Mouse (Mus musculus) erythroblast, embryonic 14.5 days (primary cell): ENCODE results near the gene Dennd4b. TPM values are rescaled to one million over a fixed set of nuclear protein-coding genes. Genes with fewer than 3 reads are reported as not detected.

Source experiments
- H3K27me3 ChIP-seq: 2 replicates; pipeline ENCODE4 v1.6.1; 2012; ENCODE audit warnings: inconsistent platforms; ENCODE audit not compliant: control insufficient read depth
- H3K36me3 ChIP-seq: 2 replicates; pipeline ENCODE4 v1.6.1; 2012; ENCODE audit warnings: mild to moderate bottlenecking, inconsistent platforms; ENCODE audit not compliant: control insufficient read depth
- H3K4me1 ChIP-seq: 2 replicates; pipeline ENCODE4 v1.6.1; 2012; ENCODE audit warnings: inconsistent platforms; ENCODE audit not compliant: control insufficient read depth
- H3K4me3 ChIP-seq: replicated peaks from 2 replicates; pipeline ENCODE3; 2012; ENCODE audit warnings: moderate library complexity, mild to moderate bottlenecking, inconsistent platforms
- H3K9me3 ChIP-seq: 2 replicates; pipeline ENCODE4 v1.6.1; 2012; ENCODE audit warnings: low read length, inconsistent platforms, mixed read lengths; ENCODE audit not compliant: control insufficient read depth
- GATA1 ChIP-seq: IDR thresholded peaks from 2 replicates; pipeline ENCODE4 v1.6.1; 2012; ENCODE audit warnings: low read length, inconsistent platforms, mixed read lengths
- TAL1 ChIP-seq: IDR thresholded peaks from 3 replicates; pipeline ENCODE4 v1.6.1; 2012; ENCODE audit warnings: low read length, inconsistent platforms, mixed read lengths
- polyA plus RNA-seq: library from polyadenylated mRNA; stranded (reverse); fragments of >175 nt; gene quantifications from 2 replicates; pipeline ENCODE4 v1.2.3, GENCODE M21; 2012

Dennd4b gene
- polyA plus RNA-seq, result 1.1 and 1.3 TPM in 2 replicates

DNA sequence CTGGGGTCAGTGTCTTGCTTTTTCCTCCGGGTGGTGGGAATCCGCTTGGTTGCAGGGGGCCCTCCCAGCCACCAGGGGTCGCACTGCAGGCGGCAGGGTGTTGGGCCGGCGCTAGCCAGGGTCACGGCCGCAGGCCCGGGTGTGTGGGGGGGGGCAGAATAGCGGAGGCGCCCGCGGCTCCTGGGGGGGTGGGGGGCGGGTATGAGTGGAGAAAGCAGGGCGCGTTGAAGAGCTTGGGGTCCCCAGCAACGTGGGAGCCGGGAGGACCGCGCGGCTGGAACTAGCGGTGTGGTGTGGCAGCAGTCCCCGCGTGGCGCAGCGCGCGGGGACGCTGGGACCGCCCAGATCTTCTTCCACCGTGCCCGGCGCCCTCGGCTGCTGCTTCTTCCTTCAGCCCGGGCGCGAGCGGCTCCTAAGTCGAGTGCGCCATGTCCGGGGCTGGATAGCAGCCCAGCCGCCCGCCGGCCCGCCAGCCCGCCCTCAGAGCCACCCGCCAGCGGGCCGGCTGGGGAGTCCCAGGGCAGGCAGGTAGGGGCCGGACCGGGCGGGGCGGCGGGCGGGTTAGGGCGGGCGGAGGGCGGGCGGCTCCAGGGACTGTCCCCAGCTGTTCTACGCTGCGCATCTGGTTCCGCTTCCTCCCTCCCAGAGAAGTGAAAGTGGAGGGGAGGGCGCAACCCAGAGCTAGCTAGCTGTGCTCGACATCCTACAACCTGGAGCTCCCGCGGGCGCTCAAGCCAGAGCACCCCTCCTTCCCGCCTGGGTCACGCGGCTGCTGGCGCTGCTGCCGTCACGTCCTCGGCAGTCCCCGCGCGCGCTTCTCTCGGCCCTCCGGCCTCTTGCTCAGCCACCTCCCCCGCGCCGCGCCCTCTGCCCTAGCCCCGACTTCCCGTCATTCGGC, at the start of gene Dennd4b:
TSS of gene Dennd4b (plus strand) at position 152 of the 898 bp plus-strand sequence.
- H3K4me1 ChIP-seq, result peaks cover 48% of the 10 kb centered on the region
- H3K9me3 ChIP-seq, result no peaks in the 10 kb centered on the region
- TF ChIP-seq TAL1 (no peak), GATA1 (no peak)
- H3K27me3 ChIP-seq, result no peaks in the 10 kb centered on the region
- peak within 1 kb of the TSS; percentile 91 for H3K4me3 ChIP-seq
- peaks cover 52% of the 10 kb centered on the region for H3K36me3 ChIP-seq

DNA sequence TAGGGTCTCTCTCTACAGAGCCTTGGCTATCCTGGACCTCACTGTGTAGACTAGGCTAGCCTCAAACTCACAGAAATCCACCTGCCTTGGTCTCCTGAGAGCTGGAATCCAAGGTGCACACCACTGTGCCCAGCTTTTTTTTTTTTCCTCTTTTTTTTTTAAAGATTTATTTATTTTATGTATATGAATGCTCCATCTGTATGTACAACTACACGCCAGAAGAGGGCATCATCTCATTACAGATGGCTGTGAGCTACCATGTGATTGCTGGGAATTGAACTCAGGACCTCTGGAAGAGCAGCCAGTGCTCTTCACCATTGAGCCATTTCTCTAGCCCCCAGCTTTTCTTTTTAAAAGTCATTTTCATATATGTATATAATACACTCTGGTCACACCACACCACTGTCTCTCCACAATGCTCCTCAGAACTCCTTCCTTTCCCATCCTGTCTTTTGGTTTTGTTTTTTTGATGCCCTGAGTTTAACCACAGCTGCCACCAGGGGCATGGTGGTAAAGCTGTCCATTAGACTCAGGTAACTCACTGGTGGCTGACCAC, 49.1 kb upstream of the Dennd4b start:
- Histone ChIP-seq H3K4me3 (no peak overlapping the region), H3K36me3 (peaks cover 19% of the 10 kb centered on the region), H3K27me3 (no peaks in the 10 kb centered on the region), H3K9me3 (no peaks in the 10 kb centered on the region), H3K4me1 (peaks cover 43% of the 10 kb centered on the region)
- TF ChIP-seq GATA1, result no peak
- TF ChIP-seq TAL1, result no peak

DNA sequence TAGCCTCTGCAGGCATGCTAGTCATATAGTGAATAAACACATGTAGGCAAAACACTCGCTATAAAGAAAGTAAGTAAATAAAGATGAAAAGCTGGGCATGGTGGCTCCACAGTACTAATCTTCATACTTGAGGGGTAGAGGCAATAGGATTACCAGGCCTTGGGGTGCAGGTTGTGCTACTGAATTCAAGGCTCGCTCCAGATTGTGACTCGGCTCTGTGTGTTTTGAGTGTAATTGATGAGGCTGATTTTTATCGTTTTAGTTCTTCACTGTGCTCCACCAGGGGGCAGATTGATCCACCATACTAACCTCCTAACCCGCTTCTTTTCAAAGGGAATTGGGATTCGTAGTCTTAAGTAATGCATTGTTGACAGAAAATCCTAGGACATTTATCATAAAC, 44.9 kb upstream of the Dennd4b start:
- Histone ChIP-seq H3K4me1 (peaks cover 28% of the 10 kb centered on the region), H3K9me3 (no peaks in the 10 kb centered on the region), H3K36me3 (no peaks in the 10 kb centered on the region), H3K27me3 (0 out of 2 replicates have a peak, but pooled peaks cover 3% of the 10 kb centered on the region), H3K4me3 (peak overlapping the region; percentile 59)
- TF ChIP-seq TAL1 (no peak), GATA1 (no peak)

DNA sequence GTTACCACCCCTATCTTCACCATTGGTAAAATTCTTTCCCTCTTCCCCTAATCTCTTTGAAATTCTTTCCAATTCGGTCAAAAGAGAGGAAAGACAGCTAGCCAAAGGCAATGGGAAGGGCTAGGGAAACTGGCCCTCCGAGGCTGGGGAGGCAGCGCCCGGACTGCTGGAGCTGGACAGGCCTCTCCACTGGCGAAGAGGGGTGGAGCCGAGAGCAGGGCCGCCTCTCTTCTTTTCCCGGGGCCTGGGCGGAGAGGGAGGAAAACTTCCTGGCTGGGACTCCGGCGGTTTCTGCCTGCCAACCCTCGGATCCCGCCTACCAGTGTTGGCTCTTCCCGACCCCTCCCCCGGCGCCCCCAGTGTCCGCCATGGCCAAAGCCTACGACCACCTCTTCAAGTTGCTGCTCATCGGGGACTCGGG, 44.4 kb upstream of the Dennd4b start:
- TF ChIP-seq GATA1 (no peak), TAL1 (no peak)

DNA sequence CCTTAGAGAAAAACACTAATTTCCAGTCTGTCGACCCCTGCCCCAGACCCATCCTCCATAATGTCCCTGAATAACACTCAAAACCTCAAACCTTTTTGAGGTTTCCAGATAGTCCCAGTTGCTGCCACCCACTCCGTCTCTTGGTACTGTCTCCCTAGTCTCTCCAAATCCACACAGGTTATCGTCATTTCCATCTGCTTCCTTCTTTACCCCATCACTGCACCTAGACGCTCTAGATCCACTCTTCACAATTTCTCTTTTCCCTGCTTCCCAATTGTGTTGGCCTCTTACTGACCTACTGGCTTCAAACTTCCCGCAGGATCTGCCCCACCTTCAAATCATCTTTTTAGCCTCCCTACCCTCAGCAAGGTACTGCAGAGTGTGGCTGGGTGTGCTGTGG, 43.9 kb upstream of the Dennd4b start:
- Histone ChIP-seq H3K4me1 (peaks cover 27% of the 10 kb centered on the region), H3K4me3 (peak overlapping the region; percentile 59), H3K27me3 (0 out of 2 replicates have a peak, but pooled peaks cover 3% of the 10 kb centered on the region), H3K9me3 (no peaks in the 10 kb centered on the region), H3K36me3 (no peaks in the 10 kb centered on the region)
- no peak for TF ChIP-seq TAL1
- TF ChIP-seq GATA1, result no peak

More for the DNA sequence above, 44.4 kb upstream of the Dennd4b start:
- 0 out of 2 replicates have a peak, but pooled peaks cover 3% of the 10 kb centered on the region for H3K27me3 ChIP-seq
- H3K9me3 ChIP-seq, result no peaks in the 10 kb centered on the region
- peak overlapping the region; percentile 59 for H3K4me3 ChIP-seq
- H3K4me1 ChIP-seq, result peaks cover 27% of the 10 kb centered on the region
- H3K36me3 ChIP-seq, result no peaks in the 10 kb centered on the region

DNA sequence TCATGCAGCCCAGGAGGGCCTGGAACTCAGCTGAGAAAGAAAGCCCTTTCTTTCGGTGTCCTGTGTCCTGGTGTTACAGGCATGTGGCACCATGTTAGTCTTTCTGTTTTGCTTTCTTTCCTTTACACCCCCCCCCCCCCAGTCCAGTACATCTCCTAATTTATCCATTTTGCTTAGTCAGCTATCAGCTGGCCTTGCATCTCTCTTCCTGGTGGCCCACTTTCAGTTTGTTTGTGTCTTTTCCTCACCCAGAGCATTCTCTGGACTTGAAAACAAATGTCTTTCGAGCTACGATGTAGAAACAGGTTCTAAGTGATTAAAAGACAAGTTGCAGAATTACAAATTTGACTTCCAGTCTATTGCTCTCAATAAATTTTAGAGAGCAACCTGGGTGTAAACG, 42.5 kb upstream of the Dennd4b start:
- 0 out of 2 replicates have a peak, but pooled peaks cover 3% of the 10 kb centered on the region for H3K27me3 ChIP-seq
- peaks cover 27% of the 10 kb centered on the region for H3K4me1 ChIP-seq
- H3K4me3 ChIP-seq, result no peak overlapping the region
- TF ChIP-seq TAL1 (no peak), GATA1 (no peak)
- H3K36me3 ChIP-seq, result no peaks in the 10 kb centered on the region
- H3K9me3 ChIP-seq, result no peaks in the 10 kb centered on the region

DNA sequence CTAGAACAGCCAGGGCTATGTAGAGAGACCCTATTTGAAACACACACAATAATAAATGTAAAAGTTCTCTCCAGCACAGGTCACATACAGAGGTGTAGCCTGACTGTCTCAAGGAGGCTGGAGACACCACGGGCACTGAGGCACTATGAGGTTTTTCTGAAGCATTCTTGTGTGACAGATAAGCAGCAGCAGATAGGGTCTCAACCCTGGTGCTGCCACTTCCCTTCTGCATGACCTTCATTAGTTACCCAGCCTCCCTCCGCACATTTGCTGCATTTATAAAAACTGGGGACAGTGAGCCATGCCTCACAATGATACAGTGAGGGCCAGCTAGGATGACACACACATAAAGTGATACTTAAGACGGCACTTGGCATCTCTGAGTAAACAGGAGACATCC, 42.0 kb upstream of the Dennd4b start:
- Histone ChIP-seq H3K4me3 (no peak overlapping the region), H3K27me3 (0 out of 2 replicates have a peak, but pooled peaks cover 3% of the 10 kb centered on the region), H3K36me3 (no peaks in the 10 kb centered on the region), H3K4me1 (peaks cover 27% of the 10 kb centered on the region), H3K9me3 (no peaks in the 10 kb centered on the region)
- TF ChIP-seq TAL1 (no peak), GATA1 (no peak)

DNA sequence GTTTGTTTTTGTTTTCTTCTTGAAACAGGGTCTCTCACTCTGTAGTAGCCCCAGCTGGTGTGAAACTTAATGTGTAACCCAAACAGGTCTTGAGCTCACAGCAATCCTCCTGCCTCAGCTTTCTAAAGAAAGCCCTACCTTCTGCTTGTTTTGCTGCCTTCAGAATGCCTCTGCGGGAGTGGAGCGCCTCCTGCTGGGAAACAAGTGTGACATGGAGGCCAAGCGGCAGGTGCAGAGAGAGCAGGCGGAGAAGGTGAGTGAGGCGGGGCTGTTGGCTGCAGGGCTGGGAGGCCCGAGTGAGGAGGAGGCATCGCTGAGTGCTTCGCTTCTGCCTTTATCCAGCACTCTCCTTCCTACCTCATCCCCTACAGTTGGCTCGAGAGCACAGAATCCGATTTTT, 40.7 kb upstream of the Dennd4b start:
- H3K4me1 ChIP-seq, result peaks cover 27% of the 10 kb centered on the region
- TF ChIP-seq TAL1, result no peak
- no peak for TF ChIP-seq GATA1
- H3K27me3 ChIP-seq, result peaks cover 3% of the 10 kb centered on the region; the same call in 1 of the 2 replicates
- no peak overlapping the region for H3K4me3 ChIP-seq
- H3K36me3 ChIP-seq, result no peaks in the 10 kb centered on the region
- peaks cover 4% of the 10 kb centered on the region for H3K9me3 ChIP-seq

DNA sequence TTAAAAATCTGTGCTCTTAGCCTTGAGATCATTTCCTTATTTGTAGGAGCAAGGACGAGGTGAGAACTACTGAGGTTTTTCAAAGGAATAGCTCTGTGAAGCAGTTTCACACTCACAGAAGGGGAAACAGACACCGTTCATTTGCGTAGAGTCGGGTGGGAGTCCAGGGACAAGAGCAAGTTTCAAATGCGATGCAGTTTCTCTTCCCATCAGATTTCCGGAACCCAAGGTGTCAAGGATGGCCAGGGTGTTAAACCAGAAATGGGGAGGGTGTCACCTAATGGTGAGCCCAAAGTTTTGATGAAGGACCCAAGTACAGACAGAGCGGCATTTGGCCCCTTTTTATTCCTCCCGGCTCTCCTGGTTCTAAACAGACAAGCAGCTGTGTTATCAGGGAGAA, 33.9 kb upstream of the Dennd4b start:
- peak overlapping the region; percentile 81 for H3K4me3 ChIP-seq
- TF ChIP-seq GATA1 (no peak), TAL1 (no peak)
- peaks cover 22% of the 10 kb centered on the region for H3K4me1 ChIP-seq
- peaks cover 19% of the 10 kb centered on the region for H3K36me3 ChIP-seq
- peaks cover 4% of the 10 kb centered on the region for H3K9me3 ChIP-seq
- no peaks in the 10 kb centered on the region; the same call in 1 of the 2 replicates for H3K27me3 ChIP-seq
